Mouse (Mus musculus) layer of hippocampus, adult 11-12 months (tissue): ENCODE results near the gene Vrtn.

Source experiments
- DNase-seq: peaks from one replicate; pipeline ENCODE4 v3.0.0; 2022; ENCODE audit warnings: low spot score

Gene Vrtn

DNA sequence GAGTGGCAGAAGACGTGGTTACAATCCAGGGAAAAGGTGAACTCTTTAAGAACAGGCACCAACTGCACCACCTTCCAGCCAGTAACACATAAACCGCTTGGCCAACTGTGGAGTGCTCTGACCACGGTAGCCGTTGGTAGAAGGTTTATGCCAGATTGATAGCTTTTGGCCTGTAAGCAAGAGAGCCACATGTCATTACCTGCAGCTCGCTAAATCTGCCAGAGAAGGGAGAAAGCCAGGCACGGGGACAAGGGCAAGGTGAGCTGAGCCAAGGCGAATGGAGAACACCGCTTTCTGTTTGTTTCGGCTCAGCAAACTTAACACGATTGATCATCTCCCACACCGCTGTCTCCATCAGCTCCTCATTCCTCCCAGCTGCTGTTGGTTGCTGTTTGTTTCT lies 48.2 kb downstream of the Vrtn start:
- DNase-seq = no peak

DNA sequence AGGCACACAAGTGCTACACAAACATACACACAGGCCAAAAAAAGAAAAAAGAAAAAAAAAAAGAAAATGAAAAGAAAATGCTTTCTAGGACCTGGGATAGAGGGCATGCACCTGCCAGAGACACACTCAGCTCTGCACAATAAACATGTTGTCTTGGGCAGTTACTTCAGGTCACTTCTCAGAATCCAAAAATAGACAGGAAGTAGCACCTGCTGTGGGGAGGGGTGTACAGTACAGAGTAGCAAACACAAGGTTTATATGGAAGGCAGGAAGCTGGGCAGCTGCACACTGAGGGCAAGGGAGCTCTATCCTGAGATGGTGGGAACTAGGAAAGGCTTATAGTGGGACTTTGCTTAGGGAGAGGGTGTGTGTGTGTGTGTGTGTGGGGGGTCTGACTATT lies 50.5 kb downstream of the Vrtn start:
- DNase-seq = no peak

DNA sequence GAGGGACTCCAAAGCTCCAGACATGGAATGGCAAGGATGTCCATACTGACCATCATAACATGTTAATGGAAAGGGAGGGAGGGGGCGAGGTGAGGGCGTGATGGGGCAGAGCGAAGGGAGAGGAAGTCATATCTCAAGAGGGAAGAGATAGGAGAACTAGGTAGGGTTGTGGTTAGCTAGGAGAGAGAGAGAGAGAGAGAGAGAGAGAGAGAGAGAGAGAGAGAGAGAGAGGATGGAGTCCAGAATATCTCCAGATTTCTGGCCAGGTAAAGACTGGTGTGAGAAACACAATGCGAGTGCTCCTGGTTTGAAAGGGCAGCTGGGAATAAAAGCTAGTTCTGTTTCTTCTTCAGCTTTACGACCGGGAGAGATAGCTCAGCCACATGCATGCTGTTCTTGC lies 51.3 kb downstream of the Vrtn start:
- no peak for DNase-seq

DNA sequence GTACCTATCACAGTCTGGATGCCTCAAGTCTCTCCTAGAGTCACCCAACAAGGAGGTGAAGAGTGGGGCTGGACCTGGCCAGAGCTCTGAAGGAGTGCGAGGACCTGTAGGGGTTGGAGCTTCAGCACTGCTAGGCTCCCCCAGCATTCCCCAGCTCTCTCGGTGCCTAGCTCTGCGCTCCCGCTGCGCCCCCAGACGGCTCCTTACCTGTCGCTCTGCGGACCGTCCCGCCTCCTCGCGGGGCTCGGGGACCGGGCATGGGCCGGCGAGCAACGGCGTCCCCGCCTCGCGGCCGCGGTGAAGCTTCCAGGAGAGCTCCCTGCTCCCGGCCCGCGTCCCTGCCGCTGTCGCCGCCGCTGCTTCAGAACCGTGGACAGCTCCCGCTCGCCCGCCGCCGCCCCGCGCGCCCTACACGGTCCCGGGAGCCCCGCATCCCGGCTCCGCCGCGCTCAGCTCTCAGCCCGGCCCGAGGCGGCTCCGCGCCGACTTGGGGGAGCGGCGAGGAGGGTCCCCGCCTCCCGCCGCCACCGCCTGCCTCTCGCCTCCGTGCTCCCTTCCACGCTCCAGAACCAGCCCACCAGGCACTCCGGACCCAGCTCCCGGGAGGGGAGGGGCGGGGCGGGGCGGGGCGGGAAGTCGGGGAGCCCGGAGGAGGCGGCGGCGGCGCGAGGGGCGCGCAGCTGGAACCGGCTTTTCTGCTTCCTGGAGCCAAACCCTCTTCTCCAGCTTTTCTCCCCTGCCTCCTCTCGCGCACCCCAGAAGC lies 57.7 kb downstream of the Vrtn start, which contains the start of gene Syndig1l:
Syndig1l (minus strand) TSS at position 513 of the 763 bp plus-strand sequence.
- peak; percentile 21 for DNase-seq
